Mouse (Mus musculus) granulocyte monocyte progenitor cell, adult 5-6 weeks (primary cell): ENCODE measurements around the gene Dtx2. TPM values are rescaled to one million over a fixed set of nuclear protein-coding genes. Genes with fewer than 3 reads are reported as not detected.
"Not testable (repeated sequence)": the region's sequence is repeated elsewhere in the genome, so short reads cannot be mapped to it uniquely, and the experiment has no call there.

Experiments
- ATAC-seq: replicated peaks from 2 replicates; pipeline ENCODE4 v1.8.0; 2016; ENCODE audit warnings: mild to moderate bottlenecking, moderate TSS enrichment, inconsistent platforms; ENCODE audit not compliant: poor library complexity, severe bottlenecking
- total RNA-seq, 2 experiments: library from RNA; stranded (forward) in 1 of 2; stranded (reverse) in 1 of 2; fragments of 200-712, 200-1000 nt in 1 of 2; fragments of >200 nt in 1 of 2; fragmentation: Nextera tagmentation in 1 of 2; gene quantifications; 2 replicates each; pipeline ENCODE4 v1.2.3; 2014 to 2017

Gene Dtx2
- total RNA-seq, 2 experiments from 2014 or later, result 8.1 to 20.2 TPM

GRCm38 (mm10) chr5:136018726-136019125, 24.1 kb downstream of the Dtx2 start:
- ATAC-seq, result no peak

GRCm38 (mm10) chr5:136019907-136020306, 25.3 kb downstream of the Dtx2 start:
- ATAC-seq, result no peak

GRCm38 (mm10) chr5:136025712-136026111, 31.1 kb downstream of the Dtx2 start:
- ATAC-seq, result no peak

- no peak for ATAC-seq
Measured at GRCm38 (mm10) chr5:136026859-136027258, 32.3 kb downstream of the Dtx2 start.

GRCm38 (mm10) chr5:136027612-136028311, 33.2 kb downstream of the Dtx2 start:
- ATAC-seq, result no peak

- ATAC-seq, result peak; percentile 73
Measured at GRCm38 (mm10) chr5:136034868-136035267, 40.3 kb downstream of the Dtx2 start.

- ATAC-seq, result peak; percentile 55
Measured at GRCm38 (mm10) chr5:136035285-136035684, 40.7 kb downstream of the Dtx2 start.

GRCm38 (mm10) chr5:136036667-136037066, 42.1 kb downstream of the Dtx2 start:
- ATAC-seq, result no peak

- no peak for ATAC-seq
Measured at GRCm38 (mm10) chr5:136038258-136039214, 43.9 kb downstream of the Dtx2 start, which contains the start of gene Upk3b. Upk3b (plus strand) TSS chr5:136038496.

GRCm38 (mm10) chr5:136040210-136040609, 45.6 kb downstream of the Dtx2 start:
- ATAC-seq, result peak; percentile 81

- ATAC-seq, result no peak
Measured at GRCm38 (mm10) chr5:136041260-136041659, 46.7 kb downstream of the Dtx2 start.

- no peak for ATAC-seq
Measured at GRCm38 (mm10) chr5:136041666-136042065, 47.1 kb downstream of the Dtx2 start.

- ATAC-seq, result no peak
Measured at GRCm38 (mm10) chr5:136044865-136045264, 50.3 kb downstream of the Dtx2 start.

- peak; percentile 53 for ATAC-seq
Measured at GRCm38 (mm10) chr5:136045408-136045807, 50.8 kb downstream of the Dtx2 start.

- ATAC-seq, result peak; percentile 70
Measured at GRCm38 (mm10) chr5:136045987-136046386, 51.4 kb downstream of the Dtx2 start.

- ATAC-seq, result not testable (repeated sequence)
Measured at GRCm38 (mm10) chr5:136048541-136048940, 53.9 kb downstream of the Dtx2 start.

- no peak for ATAC-seq
Measured at GRCm38 (mm10) chr5:136049926-136050325, 55.3 kb downstream of the Dtx2 start.

GRCm38 (mm10) chr5:136051231-136052085, 56.9 kb downstream of the Dtx2 start:
- ATAC-seq, result no peak

GRCm38 (mm10) chr5:136052861-136053655, 58.5 kb downstream of the Dtx2 start:
- no peak for ATAC-seq
